Mouse (Mus musculus) CH12.LX (cell line): ENCODE results near the gene Map4k3. TPM values are rescaled to one million over a fixed set of nuclear protein-coding genes. Genes with fewer than 3 reads are reported as not detected.
A peak's percentile ranks its signal among the peaks of the same experiment; 100 is the strongest.
"Not testable (repeated sequence)": the region's sequence is repeated elsewhere in the genome, so short reads cannot be mapped to it uniquely, and the experiment has no call there.

ENCODE experiments used
- DNase-seq: peaks from one replicate; pipeline ENCODE4 v3.0.0-alpha.2; 2013; ENCODE audit errors: extremely low read depth
- H3K27ac ChIP-seq: 2 replicates; pipeline ENCODE4 v1.5.1; 2012; ENCODE audit warnings: low read depth, mild to moderate bottlenecking, control low read depth, moderate library complexity; ENCODE audit not compliant: insufficient read depth
- H3K27me3 ChIP-seq: replicated peaks from 2 replicates; pipeline ENCODE3; 2012; ENCODE audit warnings: inconsistent platforms
- H3K36me3 ChIP-seq, 2 experiments: replicated peaks in 1 of 2; 2 replicates each; pipeline versions ENCODE3 to v1.6.1; 2012; ENCODE audit warnings: inconsistent platforms in 1 of 2, low read length in 1 of 2, mild to moderate bottlenecking in 1 of 2, mixed read lengths in 1 of 2, moderate library complexity in 1 of 2; ENCODE audit not compliant: control insufficient read depth in 1 of 2, insufficient read depth in 1 of 2
- H3K4me1 ChIP-seq, 2 experiments: 2 replicates each; pipeline ENCODE4 v1.6.1; 2012; ENCODE audit warnings: inconsistent platforms in 1 of 2, moderate library complexity in 1 of 2; ENCODE audit not compliant: insufficient read depth in 2 of 2, control insufficient read depth in 1 of 2
- H3K4me2 ChIP-seq: 2 replicates; pipeline ENCODE4 v1.6.1; 2012; ENCODE audit warnings: low read depth, mild to moderate bottlenecking, control low read depth; ENCODE audit not compliant: poor library complexity, insufficient read depth, severe bottlenecking
- H3K4me3 ChIP-seq, 3 experiments: fragments of 150-350 bp in 1 of 3; sonication (generic) in 1 of 3; replicated peaks in 1 of 3; 2 replicates each; pipeline versions ENCODE3 to v1.5.1; 2011 to 2012; ENCODE audit warnings: low read depth in 2 of 3, low read length in 2 of 3, mild to moderate bottlenecking in 2 of 3, moderate library complexity in 2 of 3, control low read depth in 1 of 3, improper control_type of control experiment in 1 of 3, inconsistent platforms in 1 of 3, mixed read lengths in 1 of 3; ENCODE audit not compliant: poor library complexity in 1 of 3
- H3K79me2 ChIP-seq: replicated peaks from 2 replicates; pipeline ENCODE4 v1.6.1; 2012; ENCODE audit warnings: mild to moderate bottlenecking, moderate library complexity; ENCODE audit not compliant: control insufficient read depth, poor library complexity, insufficient read depth, severe bottlenecking; ENCODE audit errors: extremely low read depth
- H3K9ac ChIP-seq: 2 replicates; pipeline ENCODE4 v1.6.1; 2012; ENCODE audit warnings: low read depth, mild to moderate bottlenecking, control low read depth, moderate library complexity; ENCODE audit not compliant: insufficient read depth
- H3K9me3 ChIP-seq: replicated peaks from 2 replicates; pipeline ENCODE3; 2012; ENCODE audit warnings: low read length, inconsistent platforms, mixed read lengths
- BHLHE40 ChIP-seq: IDR thresholded peaks from 2 replicates; pipeline ENCODE4 v1.6.1; 2011; ENCODE audit warnings: mild to moderate bottlenecking, low read depth, low read length, improper control_type of control experiment
- CHD2 ChIP-seq: IDR thresholded peaks from 2 replicates; pipeline ENCODE4 v1.6.1; 2011; ENCODE audit warnings: low read length, improper control_type of control experiment
- E2F4 ChIP-seq: IDR thresholded peaks from 2 replicates; pipeline ENCODE4 v1.6.1; 2011; ENCODE audit warnings: low read depth, low read length, improper control_type of control experiment; ENCODE audit not compliant: insufficient replicate concordance
- ETS1 ChIP-seq: conservative IDR thresholded peaks from 2 replicates; pipeline ENCODE4 v1.6.1; 2012; ENCODE audit warnings: low read depth, mild to moderate bottlenecking, inconsistent platforms, low read length, improper control_type of control experiment, moderate library complexity
- GABPA ChIP-seq: IDR thresholded peaks from 2 replicates; pipeline ENCODE4 v1.6.1; 2012; ENCODE audit warnings: low read depth, low read length, improper control_type of control experiment, inconsistent platforms; ENCODE audit not compliant: insufficient replicate concordance
- KAT2A ChIP-seq: IDR thresholded peaks from 2 replicates; pipeline ENCODE4 v1.6.1; 2012; ENCODE audit warnings: low read length, improper control_type of control experiment, inconsistent platforms; ENCODE audit not compliant: insufficient replicate concordance
- MAFK ChIP-seq: IDR thresholded peaks from 2 replicates; pipeline ENCODE4 v1.6.1; 2011; ENCODE audit warnings: low read length, improper control_type of control experiment; ENCODE audit not compliant: insufficient replicate concordance
- MAX ChIP-seq: IDR thresholded peaks from 2 replicates; pipeline ENCODE4 v1.6.1; 2011; ENCODE audit warnings: low read length, improper control_type of control experiment
- MEF2A ChIP-seq: IDR thresholded peaks from 2 replicates; pipeline ENCODE4 v1.6.1; 2014; ENCODE audit warnings: low read depth, mild to moderate bottlenecking, inconsistent platforms, low read length, improper control_type of control experiment, borderline replicate concordance
- MYC ChIP-seq: IDR thresholded peaks from 2 replicates; pipeline ENCODE4 v1.6.1; 2011; ENCODE audit warnings: low read depth, mild to moderate bottlenecking, improper control_type of control experiment, low read length
- NELFE ChIP-seq: IDR thresholded peaks from 2 replicates; pipeline ENCODE4 v1.6.1; 2011; ENCODE audit warnings: low read depth, low read length, improper control_type of control experiment
- NRF1 ChIP-seq: IDR thresholded peaks from 2 replicates; pipeline ENCODE4 v1.6.1; 2014; ENCODE audit warnings: low read depth, mild to moderate bottlenecking, inconsistent platforms, low read length, improper control_type of control experiment, moderate library complexity
- POLR2AphosphoS2 ChIP-seq: IDR thresholded peaks from 2 replicates; pipeline ENCODE4 v1.6.1; 2011; ENCODE audit warnings: low read depth, low read length, improper control_type of control experiment
- USF1 ChIP-seq: IDR thresholded peaks from 2 replicates; pipeline ENCODE4 v1.6.1; 2014; ENCODE audit warnings: low read depth, mild to moderate bottlenecking, inconsistent platforms, low read length, improper control_type of control experiment
- USF2 ChIP-seq: conservative IDR thresholded peaks from 2 replicates; pipeline ENCODE4 v1.6.1; 2011; ENCODE audit warnings: low read depth, low read length, improper control_type of control experiment
- ZC3H11A ChIP-seq: IDR thresholded peaks from 2 replicates; pipeline ENCODE4 v1.6.1; 2012; ENCODE audit warnings: low read depth, mild to moderate bottlenecking, inconsistent platforms, low read length, improper control_type of control experiment
- ZKSCAN1 ChIP-seq: IDR thresholded peaks from 2 replicates; pipeline ENCODE4 v1.6.1; 2012; ENCODE audit warnings: low read depth, inconsistent platforms, low read length, improper control_type of control experiment, borderline replicate concordance
- ZNF384 ChIP-seq: IDR thresholded peaks from 2 replicates; pipeline ENCODE4 v1.6.1; 2012; ENCODE audit warnings: low read depth, low read length, improper control_type of control experiment, inconsistent platforms
- dilution Hi-C: fragments of 300-500 bp; cut with MboI; formaldehyde crosslinking; loops from 2 replicates; pipeline ENCODE4 v1.14.3; 2020; ENCODE audit warnings: low sequenced_read_pairs; ENCODE audit not compliant: extremely low pct_unique_long_range_greater_than_20kb, extremely low pct_ligation_motif_present
- in situ Hi-C: fragments of 300-500 bp; cut with MboI; formaldehyde crosslinking; loops from 3 replicates; pipeline ENCODE4 v1.14.3; 2019; ENCODE audit warnings: low sequenced_read_pairs, low pct_ligation_motif_present, low pct_unique_long_range_greater_than_20kb, mixed read lengths
- polyA plus RNA-seq: library from polyadenylated mRNA; unstranded; fragments of >175 nt; gene quantifications from 2 replicates; pipeline ENCODE4 v1.2.1, GENCODE M21; 2012; ENCODE audit warnings: low read depth; ENCODE audit not compliant: insufficient read length
- total RNA-seq, 2 experiments: library from RNA; depleted of rRNA; stranded (reverse); fragments of 300-350 nt in 1 of 2; fragments of >200 nt in 1 of 2; gene quantifications; 2 replicates each; pipeline ENCODE4 v1.2.3; 2012 to 2014

Map4k3 gene
- total and polyA plus RNA-seq, 3 experiments: 2.7 to 4.3 (median 3.2) TPM

DNA sequence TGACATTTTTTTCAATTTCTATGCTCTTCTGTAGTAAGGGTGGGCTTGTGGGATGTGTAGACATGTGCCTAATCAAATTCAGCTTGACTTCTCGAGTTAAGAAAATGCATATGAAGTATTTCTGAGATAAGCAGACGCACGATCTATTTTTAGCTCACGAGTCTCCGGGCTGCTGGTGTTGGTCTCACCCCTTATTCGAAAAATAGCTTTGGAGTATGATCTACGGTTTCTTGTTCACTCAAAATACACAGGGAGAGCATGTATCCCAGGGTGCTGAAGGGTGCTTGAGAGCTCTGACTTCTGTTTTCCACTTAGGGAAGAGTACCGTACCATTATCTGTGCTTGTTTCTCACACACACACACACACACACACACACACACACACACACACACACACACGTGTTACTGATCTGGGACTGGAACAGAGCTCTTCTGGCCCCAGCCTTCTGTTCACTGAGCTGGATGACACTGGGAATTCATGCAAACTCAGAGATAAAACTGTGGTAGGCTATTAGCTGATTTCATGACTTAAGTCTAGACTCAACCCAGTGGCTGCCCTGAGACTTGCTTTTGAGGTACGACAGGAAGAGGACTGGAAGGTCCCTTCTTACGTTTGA, 34.9 kb upstream of the Map4k3 start:
- Histone ChIP-seq H3K27ac (no peak overlapping the region), H3K9me3 (peaks cover 5% of the 10 kb centered on the region), H3K9ac (no peak overlapping the region), H3K4me1 (peaks cover 3 to 4% of the 10 kb centered on the region in 2 experiments; a peak in 1 of 4 replicates), H3K27me3 (peaks cover 12% of the 10 kb centered on the region), H3K36me3 (no peaks in the 10 kb centered on the region), H3K79me2 (no peaks in the 10 kb centered on the region), H3K4me2 (peak overlapping the region; percentile 2; the same call in 1 of the 2 replicates), H3K4me3 (no peak overlapping the region)
- TF ChIP-seq MAX: no peak
- no peak for TF ChIP-seq USF1
- no peak for TF ChIP-seq ZC3H11A
- no peak for TF ChIP-seq CHD2
- TF ChIP-seq ETS1: no peak
- TF ChIP-seq ZKSCAN1: no peak
- no peak for TF ChIP-seq GABPA
- TF ChIP-seq E2F4: no peak
- TF ChIP-seq ZNF384: no peak
- no peak for TF ChIP-seq POLR2AphosphoS2
- TF ChIP-seq USF2: no peak
- no peak for TF ChIP-seq MYC
- TF ChIP-seq MEF2A: no peak
- in situ Hi-C loops: no loop called here
- dilution Hi-C loops: no loop called here
- no peak for DNase-seq

DNA sequence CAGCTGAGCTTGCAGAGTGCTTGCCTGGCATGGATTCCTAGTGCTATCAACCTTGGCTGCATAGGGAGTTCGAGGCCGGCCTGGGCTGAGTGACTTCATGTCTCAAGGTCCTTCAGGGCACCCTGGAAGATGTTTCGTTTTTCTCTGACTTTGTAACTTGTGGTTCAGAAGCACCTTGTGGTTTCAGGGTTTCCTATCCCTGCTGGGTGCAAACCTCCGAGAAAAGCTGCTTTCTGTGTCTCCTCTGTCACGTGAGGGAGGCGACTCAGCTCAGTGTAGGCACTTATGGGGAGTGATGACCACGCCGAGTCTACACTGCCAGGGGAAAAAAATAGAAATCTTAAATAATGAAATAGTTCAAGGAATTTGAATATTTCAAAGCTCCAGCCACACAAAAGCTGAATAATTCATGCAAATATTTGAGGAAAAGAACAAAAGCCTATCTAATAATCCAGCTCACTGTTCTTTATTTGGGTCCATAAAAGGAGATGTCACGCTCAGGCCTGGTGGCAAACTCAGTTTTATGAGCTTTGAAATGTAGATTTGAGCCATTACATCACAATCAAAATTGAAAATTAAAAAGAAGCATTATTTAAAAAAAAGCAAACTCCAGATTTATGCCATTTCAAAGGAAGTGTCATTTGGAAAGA, 34.2 kb upstream of the Map4k3 start:
- Histone ChIP-seq H3K79me2 (no peaks in the 10 kb centered on the region), H3K9ac (no peak overlapping the region), H3K36me3 (no peaks in the 10 kb centered on the region), H3K4me2 (peak overlapping the region; percentile 2; the same call in 1 of the 2 replicates), H3K4me1 (peaks cover 3 to 4% of the 10 kb centered on the region in 2 experiments; a peak in 1 of 4 replicates), H3K9me3 (no peaks in the 10 kb centered on the region), H3K27ac (no peak overlapping the region), H3K4me3 (no peak overlapping the region), H3K27me3 (peaks cover 6% of the 10 kb centered on the region)
- TF ChIP-seq POLR2AphosphoS2 (no peak), BHLHE40 (peak; percentile 93), MYC (0 out of 2 replicates have a peak, but pooled peaks have one; percentile 38), KAT2A (no peak), USF1 (peak; percentile 52), ZC3H11A (no peak), MAFK (0 out of 2 replicates have a peak, but pooled peaks have one; percentile 31), MEF2A (peak; percentile 40; the same call in 1 of the 2 replicates), NRF1 (no peak), ETS1 (no peak), NELFE (no peak), USF2 (peak; percentile 50), MAX (peak; percentile 40; the same call in 1 of the 2 replicates), GABPA (no peak)
- DNase-seq: peak; percentile 31
- in situ Hi-C loops: no loop called here
- dilution Hi-C loops: no loop called here

DNA sequence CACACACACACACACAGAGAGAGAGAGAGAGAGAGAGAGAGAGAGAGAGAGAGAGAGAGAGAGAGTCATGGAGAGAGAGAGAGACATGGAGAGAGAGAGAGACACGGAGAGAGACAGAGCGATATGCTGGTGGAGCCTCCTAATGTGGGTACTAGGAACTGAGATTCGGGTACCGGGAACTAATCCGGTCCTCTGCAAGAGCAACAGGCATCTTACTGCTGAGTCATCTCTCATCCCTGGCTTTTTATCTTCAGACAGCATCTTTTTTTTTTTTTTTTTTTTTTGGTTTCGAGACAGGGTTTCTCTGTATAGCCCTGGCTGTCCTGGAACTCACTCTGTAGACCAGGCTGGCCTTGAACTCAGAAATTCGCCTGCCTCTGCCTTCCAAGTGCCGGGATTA, 32.9 kb upstream of the Map4k3 start:
- in situ Hi-C loops, H3K9ac ChIP-seq, dilution Hi-C loops, H3K4me3 ChIP-seq, H3K79me2 ChIP-seq, H3K27ac ChIP-seq, DNase-seq, H3K9me3 ChIP-seq, H3K36me3 ChIP-seq, H3K27me3 ChIP-seq, H3K4me2 ChIP-seq, H3K4me1 ChIP-seq: not testable (repeated sequence)
